Mouse (Mus musculus) megakaryocyte, embryonic 14.5 days (primary cell): ENCODE measurements at regions not wholly inside any gene's neighbourhood (a gene's known extent, or its start where the extent isn't known, plus 50 kb on each side); places are given as distances from the start of the nearest gene placed in this dataset.

Source experiments
- FLI1 ChIP-seq: IDR thresholded peaks from 2 replicates; pipeline ENCODE4 v1.6.1; 2012; ENCODE audit warnings: low read length, inconsistent platforms, mixed read lengths
- GATA1 ChIP-seq: IDR thresholded peaks from 3 replicates; pipeline ENCODE4 v1.6.1; 2012; ENCODE audit warnings: mixed read lengths, low read length, inconsistent platforms, borderline replicate concordance

- TF ChIP-seq FLI1 (no peak), GATA1 (no peak)
Observed at GRCm38 (mm10) chr6:16965658-16966057, 67.4 kb upstream of the Tfec start.
